Mouse (Mus musculus): ENCODE measurements at regions not wholly inside any gene's neighbourhood (a gene's known extent, or its start where the extent isn't known, plus 50 kb on each side); places are given as distances from the start of the nearest gene placed in this dataset.

DNA sequence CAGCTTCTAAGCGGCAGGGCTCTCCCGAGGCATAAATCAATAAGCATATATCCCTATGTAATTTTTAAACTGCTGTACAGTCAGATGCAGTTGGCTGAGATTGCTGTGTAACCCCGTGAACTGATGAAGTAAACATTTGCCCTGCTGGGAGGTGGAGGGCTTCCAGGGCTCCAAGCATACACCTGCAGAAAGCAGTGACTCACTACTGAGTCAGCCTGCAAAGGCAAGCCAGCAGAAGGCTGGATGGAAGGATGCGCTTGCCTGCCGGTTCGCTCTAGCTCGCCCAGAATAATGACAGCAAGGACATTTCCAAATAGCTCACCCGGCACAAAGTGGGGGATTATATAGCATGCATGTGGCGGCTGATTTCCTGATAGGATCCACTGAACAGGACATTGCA, 416.6 kb downstream of the Sox2 start:
- TF ChIP-seq POLR2A (IDR thresholded peaks at IDR 0.05; ENCODE audit: borderline replicate concordance, insufficient read depth, low read length) (no peak), CTCF (IDR thresholded peaks at IDR 0.05; ENCODE audit: borderline replicate concordance, insufficient read depth, low read depth, low read length) (no peak)
